8 mouse cellular contexts compared by ENCODE assay signal in the genomic region with DNA sequence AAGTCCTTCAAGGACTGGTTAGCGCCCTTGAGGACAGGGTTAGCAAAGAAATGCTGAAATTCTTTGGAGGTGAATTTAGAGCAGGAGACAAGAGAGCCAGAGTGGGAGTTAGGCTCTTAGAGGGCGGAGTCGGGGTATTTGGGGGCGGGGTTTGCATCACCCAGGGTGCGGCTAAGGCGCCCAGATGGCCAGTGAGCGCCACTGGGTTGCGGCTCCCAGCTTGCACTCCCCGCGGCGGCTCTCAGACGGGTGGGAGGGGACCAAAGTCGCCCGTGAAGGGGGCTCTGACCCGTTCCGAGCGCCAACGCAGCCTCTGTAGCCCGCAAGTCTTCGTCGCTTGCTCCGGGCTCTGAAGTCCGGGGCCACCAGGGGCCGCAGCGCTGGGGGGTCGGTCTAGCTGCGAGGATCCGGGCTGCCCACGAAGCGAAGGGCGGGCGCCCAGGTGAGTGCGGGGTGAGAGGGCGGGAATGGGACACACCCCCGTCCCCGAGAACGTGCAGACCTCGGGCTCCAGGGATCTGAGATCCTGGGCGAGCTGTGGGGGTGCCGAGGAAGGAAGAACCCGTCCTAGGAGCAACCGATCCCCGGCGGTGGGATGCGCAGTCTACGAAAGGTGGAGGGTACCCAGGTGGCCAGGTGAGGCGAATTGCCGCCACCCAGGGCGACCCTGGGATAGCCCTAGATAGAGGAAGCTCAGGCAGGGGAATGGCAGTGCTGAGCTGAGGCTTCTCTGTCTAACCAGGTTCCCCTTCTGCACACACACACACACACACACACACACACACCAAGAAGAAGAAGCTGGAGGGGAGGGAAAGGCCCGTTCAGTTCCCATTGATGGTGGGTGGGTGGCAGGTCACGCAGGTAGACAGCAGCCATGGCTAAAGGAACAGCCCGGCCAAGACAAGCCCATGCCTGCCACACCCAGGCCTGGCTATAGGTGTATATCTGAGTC. TPM values are rescaled to one million over a fixed set of nuclear protein-coding genes. Genes with fewer than 3 reads are reported as not detected.
DNase-seq lines count a peak whose midpoint lies in the region; ATAC-seq lines count a peak whose summit lies in the region.

Gene Hck, plus strand, starts transcription at position 156 of the 952 bp plus-strand sequence.

- intact Hi-C loops in gastrocnemius, postnatal 14 days (cut with DNase I; ENCODE audit: low total_unique reads) = no loop called here

- H3K27ac ChIP-seq in intestine, embryonic 16.5 days (ENCODE audit: low read length) = no peak within 1 kb of the TSS
- H3K27ac ChIP-seq in liver, embryonic 16.5 days (ENCODE audit: low read length) = no peak within 1 kb of the TSS
- no peak within 1 kb of the TSS for H3K27ac ChIP-seq in neural tube, embryonic 11.5 days (ENCODE audit: low read depth, low read length)

- peak within 1 kb of the TSS; percentile 88 for H3K4me2 ChIP-seq in intestine, embryonic 16.5 days (ENCODE audit: low read depth, low read length)
- peak within 1 kb of the TSS; percentile 49 for H3K4me2 ChIP-seq in liver, embryonic 16.5 days (ENCODE audit: low read depth, low read length)
- H3K4me2 ChIP-seq in neural tube, embryonic 11.5 days (ENCODE audit: low read depth) = peak within 1 kb of the TSS; percentile 66

- H3K4me1 ChIP-seq in intestine, embryonic 16.5 days (ENCODE audit: control insufficient read depth, insufficient read depth, low read length) = peaks cover 3% of the 10 kb centered on the region; the same call in 1 of the 2 replicates
- H3K4me1 ChIP-seq in liver, embryonic 16.5 days (ENCODE audit: control insufficient read depth, low read depth, low read length) = no peaks in the 10 kb centered on the region; the same call in 1 of the 2 replicates
- H3K4me1 ChIP-seq in neural tube, embryonic 11.5 days (ENCODE audit: control insufficient read depth, insufficient read depth, low read length) = peaks cover 8% of the 10 kb centered on the region; the same call in 1 of the 2 replicates

- H3K4me3 ChIP-seq in intestine, embryonic 16.5 days (ENCODE audit: low read length) = peak within 1 kb of the TSS; percentile 52
- peak within 1 kb of the TSS; percentile 56 for H3K4me3 ChIP-seq in liver, embryonic 16.5 days (ENCODE audit: low read depth, low read length)
- peak within 1 kb of the TSS; percentile 37 for H3K4me3 ChIP-seq in neural tube, embryonic 11.5 days (ENCODE audit: low read depth, low read length)

- ATAC-seq in intestine, embryonic 16.5 days = peak; percentile 88
- ATAC-seq in liver, embryonic 16.5 days (ENCODE audit: low read depth) = peak; percentile 50; the same call in 1 of the 2 replicates
- peak; percentile 38; the same call in 1 of the 2 replicates for ATAC-seq in neural tube, embryonic 11.5 days (ENCODE audit: insufficient read depth, low FRiP score, low TSS enrichment)

- WGBS in intestine, embryonic 16.5 days = 3% methylated on average over 52 of the region's 52 CpGs
- 2% methylated on average over 52 of the region's 52 CpGs for WGBS in liver, embryonic 16.5 days (ENCODE audit: insufficient replicate concordance)
- WGBS in neural tube, embryonic 11.5 days = 3% methylated on average over 52 of the region's 52 CpGs

- peak; percentile 10 to 34 for DNase-seq in cerebellum, postnatal 25 days
- DNase-seq in cerebellum, postnatal 36 days = no peak
- DNase-seq in c-Kit-positive CD71-positive TER-119-negative erythroid progenitor cells, embryonic 14.5 days (ENCODE audit: low read depth) = peak; percentile 20
- peak; percentile 57 for DNase-seq in gastrocnemius, postnatal 14 days
- DNase-seq in neural tube, embryonic 11.5 days (ENCODE audit: low spot score) = peak; percentile 61
- DNase-seq in thymus, postnatal 36 days = peak; percentile 28 to 34

- H3K9me3 ChIP-seq in intestine, embryonic 16.5 days (ENCODE audit: control insufficient read depth, low read length) = no peaks in the 10 kb centered on the region
- H3K9me3 ChIP-seq in liver, embryonic 16.5 days (replicated peaks; ENCODE audit: control insufficient read depth, low read length) = no peaks in the 10 kb centered on the region
- no peaks in the 10 kb centered on the region for H3K9me3 ChIP-seq in neural tube, embryonic 11.5 days (ENCODE audit: control insufficient read depth, low read length)

- no peaks in the 10 kb centered on the region for H3K36me3 ChIP-seq in intestine, embryonic 16.5 days (ENCODE audit: control insufficient read depth, insufficient read depth, low read length)
- H3K36me3 ChIP-seq in liver, embryonic 16.5 days (ENCODE audit: control insufficient read depth, insufficient read depth) = no peaks in the 10 kb centered on the region
- H3K36me3 ChIP-seq in neural tube, embryonic 11.5 days (ENCODE audit: control insufficient read depth, insufficient read depth, low read length) = no peaks in the 10 kb centered on the region

- peak within 1 kb of the TSS; percentile 62 for H3K9ac ChIP-seq in intestine, embryonic 16.5 days (ENCODE audit: low read depth, low read length)
- H3K9ac ChIP-seq in liver, embryonic 16.5 days (ENCODE audit: low read depth, low read length) = peak within 1 kb of the TSS; percentile 40
- peak within 1 kb of the TSS; percentile 35 for H3K9ac ChIP-seq in neural tube, embryonic 11.5 days (ENCODE audit: low read length)

- peaks cover 31% of the 10 kb centered on the region for H3K27me3 ChIP-seq in intestine, embryonic 16.5 days (replicated peaks; ENCODE audit: control insufficient read depth, insufficient read depth, low read length)
- peaks cover 29% of the 10 kb centered on the region for H3K27me3 ChIP-seq in liver, embryonic 16.5 days (ENCODE audit: control insufficient read depth, insufficient read depth, low read depth, low read length)
- peaks cover 25% of the 10 kb centered on the region for H3K27me3 ChIP-seq in neural tube, embryonic 11.5 days (ENCODE audit: control insufficient read depth, insufficient read depth, low read length)

RNA-seq across cellular contexts. Expression of gene Hck, which starts in this region (rescaled TPM):
- under 1 TPM; 0.60 to 0.76 TPM for total RNA-seq in gastrocnemius, postnatal 14 days (2021)
- 5.4 and 6.2 TPM in 2 replicates for polyA plus RNA-seq in intestine, embryonic 16.5 days (2015; fragmentation: Nextera tagmentation; extraction: Ambion mirVana)
- polyA plus RNA-seq in liver, embryonic 16.5 days (2015; fragmentation: Nextera tagmentation; extraction: Ambion mirVana) = 10.1 and 11.7 TPM in 2 replicates
- 1.8 and 2.0 TPM in 2 replicates for polyA plus RNA-seq in neural tube, embryonic 11.5 days (2014; fragmentation: Nextera tagmentation; extraction: Ambion mirVana)

Comparison
In these comparisons a context has a peak if more than half of its experiments do, and no peak if none do; other contexts are left out.
1. DNase-seq: peak in cerebellum, postnatal 25 days (2 of 2), c-Kit-positive CD71-positive TER-119-negative erythroid progenitor cells, embryonic 14.5 days (single experiment), neural tube, embryonic 11.5 days (single experiment) and thymus, postnatal 36 days (2 of 2); none in cerebellum, postnatal 36 days (0 of 2).
2. Peak in DNase-seq in gastrocnemius, postnatal 14 days; RNA of the gene not detected or under 1 TPM.
3. ATAC-seq: peak in every context shown above with its lines; median percentile 88 in intestine, embryonic 16.5 days; 50 in liver, embryonic 16.5 days; 38 in neural tube, embryonic 11.5 days.
4. Peak in every context shown above with its lines, with median percentiles within 50 percentile points of each other: H3K4me2 ChIP-seq, H3K4me3 ChIP-seq and H3K9ac ChIP-seq.